Mouse (Mus musculus): ENCODE measurements at regions not wholly inside any gene's neighbourhood (a gene's known extent, or its start where the extent isn't known, plus 50 kb on each side); places are given as distances from the start of the nearest gene placed in this dataset.

- DNase-seq, result no peak
Measured at GRCm38 (mm10) chr9:47909051-47909450, 252.8 kb upstream of the Nxpe4 start.

GRCm38 (mm10) chr9:47910501-47910906 lies 251.3 kb upstream of the Nxpe4 start:
- no peak for DNase-seq

- DNase-seq, result no peak
Measured at GRCm38 (mm10) chr9:47912823-47913222, 249.0 kb upstream of the Nxpe4 start.

GRCm38 (mm10) chr9:47935299-47935698 lies 226.5 kb upstream of the Nxpe4 start:
- DNase-seq, result no peak

- DNase-seq, result no peak
Measured at GRCm38 (mm10) chr9:47935957-47936457, 225.8 kb upstream of the Nxpe4 start.

GRCm38 (mm10) chr9:47938941-47939710 lies 222.7 kb upstream of the Nxpe4 start:
- no peak for DNase-seq

- DNase-seq, result no peak
Measured at GRCm38 (mm10) chr9:47942761-47943583, 218.9 kb upstream of the Nxpe4 start.

- DNase-seq, result no peak
Measured at GRCm38 (mm10) chr9:47946226-47946625, 215.6 kb upstream of the Nxpe4 start.

- no peak for DNase-seq
Measured at GRCm38 (mm10) chr9:47957881-47958280, 203.9 kb upstream of the Nxpe4 start.

- DNase-seq, result no peak
Measured at GRCm38 (mm10) chr9:47958861-47959260, 203.0 kb upstream of the Nxpe4 start.

GRCm38 (mm10) chr9:47961176-47961575 lies 200.6 kb upstream of the Nxpe4 start:
- no peak for DNase-seq

- DNase-seq, result no peak
Measured at GRCm38 (mm10) chr9:47962161-47962560, 199.7 kb upstream of the Nxpe4 start.

- DNase-seq, result no peak
Measured at GRCm38 (mm10) chr9:47962589-47962988, 199.2 kb upstream of the Nxpe4 start.

GRCm38 (mm10) chr9:47973130-47973529 lies 188.7 kb upstream of the Nxpe4 start:
- DNase-seq, result no peak

GRCm38 (mm10) chr9:47985356-47986111 lies 176.3 kb upstream of the Nxpe4 start:
- DNase-seq, result peak; percentile 6

GRCm38 (mm10) chr9:47987266-47987665 lies 174.6 kb upstream of the Nxpe4 start:
- DNase-seq, result no peak

GRCm38 (mm10) chr9:47994671-47995070 lies 167.2 kb upstream of the Nxpe4 start:
- no peak for DNase-seq

- DNase-seq, result no peak
Measured at GRCm38 (mm10) chr9:47999632-48000031, 162.2 kb upstream of the Nxpe4 start.

GRCm38 (mm10) chr9:48029021-48029420 lies 132.8 kb upstream of the Nxpe4 start:
- DNase-seq, result no peak

GRCm38 (mm10) chr9:48030839-48031238 lies 131.0 kb upstream of the Nxpe4 start:
- DNase-seq, result no peak

GRCm38 (mm10) chr9:48035959-48036358 lies 125.9 kb upstream of the Nxpe4 start:
- no peak for DNase-seq

GRCm38 (mm10) chr9:48044826-48045225 lies 117.0 kb upstream of the Nxpe4 start:
- DNase-seq, result peak; percentile 45

GRCm38 (mm10) chr9:48047846-48048245 lies 114.0 kb upstream of the Nxpe4 start:
- DNase-seq, result no peak
